Mouse (Mus musculus) midbrain, postnatal 0 days (tissue): ENCODE measurements around the gene 4930516K23Rik. TPM values are rescaled to one million over a fixed set of nuclear protein-coding genes. Genes with fewer than 3 reads are reported as not detected.

Experiments
- ATAC-seq: fragments of 200-750 bp; cut with Nextera tagmentation; 2 replicates; pipeline ENCODE4 v1.8.0; 2017; ENCODE audit warnings: moderate number of reproducible peaks, mild to moderate bottlenecking, moderate TSS enrichment, moderate library complexity; ENCODE audit not compliant: low FRiP score
- DNase-seq: peaks from one replicate; pipeline ENCODE4 v3.0.0-alpha.2; 2015; ENCODE audit warnings: low spot score
- H3K27ac ChIP-seq: fragments of 300-500 bp; sonication (generic); 2 replicates; pipeline ENCODE4 v1.5.1; 2014; ENCODE audit warnings: low read depth, mild to moderate bottlenecking, low read length, mixed read lengths
- H3K27me3 ChIP-seq: fragments of 300-500 bp; sonication (generic); 2 replicates; pipeline ENCODE4 v1.6.1; 2014; ENCODE audit warnings: low read length, control low read depth, mixed read lengths; ENCODE audit not compliant: insufficient read depth
- H3K36me3 ChIP-seq: fragments of 300-500 bp; sonication (generic); 2 replicates; pipeline ENCODE4 v1.6.1; 2014; ENCODE audit warnings: low read length, control low read depth, mixed read lengths; ENCODE audit not compliant: insufficient read depth
- H3K4me1 ChIP-seq: fragments of 300-500 bp; sonication (generic); 2 replicates; pipeline ENCODE4 v1.6.1; 2014; ENCODE audit warnings: mild to moderate bottlenecking, control low read depth, antibody characterized with exemption, low read length, mixed read lengths; ENCODE audit not compliant: insufficient read depth
- H3K4me2 ChIP-seq: fragments of 300-500 bp; sonication (generic); 2 replicates; pipeline ENCODE4 v1.6.1; 2014; ENCODE audit warnings: low read depth, mild to moderate bottlenecking, low read length, mixed read lengths; ENCODE audit not compliant: poor library complexity, severe bottlenecking
- H3K4me3 ChIP-seq: fragments of 300-500 bp; sonication (generic); 2 replicates; pipeline ENCODE4 v1.5.1; 2014; ENCODE audit warnings: low read depth, mild to moderate bottlenecking, low read length, moderate library complexity
- H3K9ac ChIP-seq: fragments of 300-500 bp; sonication (generic); replicated peaks from 2 replicates; pipeline ENCODE4 v1.6.1; 2014; ENCODE audit warnings: mild to moderate bottlenecking, low read length, moderate library complexity, mixed read lengths; ENCODE audit not compliant: poor library complexity, severe bottlenecking
- H3K9me3 ChIP-seq: fragments of 300-500 bp; sonication (generic); 2 replicates; pipeline ENCODE4 v1.6.1; 2016; ENCODE audit warnings: low read length, control low read depth
- CTCF ChIP-seq: IDR thresholded peaks from 2 replicates; pipeline ENCODE4 v1.5.1; 2016; ENCODE audit warnings: antibody characterized with exemption, mild to moderate bottlenecking
- WGBS: fragments of 180-500 bp; shearing (Covaris S2); extraction: QIAGEN DNeasy Blood & Tissue Kit; methylation state at CpG from one replicate; pipeline ENCODE4 v1.1.7; 2014; 5-methylcytosine and 5-hydroxymethylcytosine counted together
- polyA plus RNA-seq: library from polyadenylated mRNA; unstranded; fragments of >200 nt; fragmentation: Nextera tagmentation; extraction: Ambion mirVana; gene quantifications from 2 replicates; pipeline ENCODE4 v1.2.1, GENCODE M21; 2015
- total RNA-seq: library from RNA; depleted of rRNA; stranded (reverse); fragments of >200 nt; gene quantifications from 2 replicates; pipeline ENCODE4 v1.2.3, GENCODE M21; 2014; rRNA removed

The 4930516K23Rik gene
- total RNA-seq, result not detected in 2 replicates
- not detected in 2 replicates for polyA plus RNA-seq

DNA sequence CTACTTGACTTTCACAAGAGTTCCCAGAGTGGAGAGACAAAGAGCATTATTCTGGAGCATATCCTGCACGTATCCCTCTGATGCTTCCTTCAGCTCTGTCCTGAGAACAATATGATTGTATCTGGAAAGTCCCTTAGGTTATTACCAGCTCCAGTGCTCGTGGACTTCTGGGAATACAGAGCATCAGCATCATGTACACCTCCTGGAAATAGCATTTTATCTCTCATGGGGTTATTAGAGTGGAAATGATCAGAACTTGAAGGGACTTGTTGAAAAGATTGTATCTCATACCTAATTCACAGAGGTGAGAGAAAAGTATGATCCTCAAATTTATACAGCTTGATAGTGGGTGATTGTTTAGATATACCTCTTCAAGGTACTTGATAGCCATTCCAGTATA lies at the start of gene 4930516K23Rik:
Gene 4930516K23Rik, minus strand, starts transcription at position 101 of the 400 bp plus-strand sequence.
- ATAC-seq, result no peak
- no peak for DNase-seq
- TF ChIP-seq CTCF, result no peak
- Histone ChIP-seq H3K27me3 (no peaks in the 10 kb centered on the region), H3K27ac (no peak within 1 kb of the TSS), H3K9me3 (no peaks in the 10 kb centered on the region), H3K9ac (no peak within 1 kb of the TSS), H3K4me3 (no peak within 1 kb of the TSS), H3K36me3 (no peaks in the 10 kb centered on the region), H3K4me1 (no peaks in the 10 kb centered on the region), H3K4me2 (no peak within 1 kb of the TSS)
- 50% methylated on average over 2 of the region's 2 CpGs for WGBS

DNA sequence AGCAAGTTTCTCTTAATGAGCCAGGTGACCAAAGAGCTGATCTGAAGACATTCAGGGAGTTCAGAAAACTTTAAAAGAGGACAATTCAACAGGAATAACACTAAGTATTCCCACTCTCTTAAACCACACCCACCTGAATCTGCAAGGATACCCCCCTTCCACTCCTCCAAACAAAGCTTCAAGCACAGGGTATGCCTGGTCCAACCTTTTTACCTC lies 43.4 kb upstream of the 4930516K23Rik start, which contains the start of gene Olfr646:
Gene Olfr646, plus strand, starts transcription at position 117 of the 216 bp plus-strand sequence.
- TF ChIP-seq CTCF, result no peak
- Histone ChIP-seq H3K9ac (no peak within 1 kb of the TSS), H3K4me2 (no peak within 1 kb of the TSS), H3K36me3 (no peaks in the 10 kb centered on the region), H3K27me3 (no peaks in the 10 kb centered on the region), H3K27ac (no peak within 1 kb of the TSS), H3K4me1 (no peaks in the 10 kb centered on the region), H3K4me3 (no peak within 1 kb of the TSS), H3K9me3 (no peaks in the 10 kb centered on the region)
- ATAC-seq (no peak), DNase-seq (no peak)

DNA sequence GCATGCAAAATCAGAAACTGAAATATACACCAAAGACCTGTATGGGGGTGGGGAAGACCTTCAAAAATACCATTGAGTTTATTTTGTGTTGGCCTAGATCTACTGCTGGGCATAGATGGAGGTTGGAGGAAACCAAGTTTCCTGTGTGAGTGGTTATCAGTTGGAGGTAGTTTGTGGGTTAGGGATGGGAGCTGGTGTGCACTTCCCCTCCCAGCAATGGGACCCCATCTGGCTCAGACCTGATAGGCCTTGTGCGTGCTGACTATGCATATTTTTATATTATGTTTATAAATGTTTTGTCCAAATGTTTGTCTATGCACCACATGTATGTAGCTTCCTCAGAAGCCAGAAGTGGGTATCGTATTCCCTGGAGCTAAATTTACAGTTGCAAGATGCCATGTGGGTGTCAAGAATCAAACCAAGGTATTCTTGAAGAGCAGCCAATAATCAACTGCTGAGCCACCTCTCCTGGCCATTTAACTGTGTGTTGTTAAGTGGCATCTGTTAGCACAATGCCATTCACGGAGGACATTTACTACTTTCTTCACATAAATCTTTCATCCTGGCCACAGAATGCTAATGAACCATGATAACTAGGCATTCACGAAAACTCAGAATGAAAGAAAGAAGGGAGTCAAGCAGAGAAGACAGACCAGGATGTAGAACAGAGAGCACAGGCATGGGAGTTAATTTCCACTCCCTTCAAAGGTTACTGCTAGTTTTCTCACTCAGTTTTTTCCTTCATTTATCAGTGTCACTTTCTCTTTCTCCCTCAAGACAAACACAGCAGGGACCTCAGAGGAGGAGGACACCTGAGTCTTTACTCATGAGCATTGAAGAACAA lies 42.9 kb upstream of the 4930516K23Rik start:
- Histone ChIP-seq H3K4me2 (no peak overlapping the region), H3K27me3 (no peaks in the 10 kb centered on the region), H3K9me3 (no peaks in the 10 kb centered on the region), H3K9ac (no peak overlapping the region), H3K4me3 (no peak overlapping the region), H3K4me1 (no peaks in the 10 kb centered on the region), H3K36me3 (no peaks in the 10 kb centered on the region), H3K27ac (no peak overlapping the region)
- DNase-seq (no peak), ATAC-seq (no peak)
- TF ChIP-seq CTCF, result no peak
- 74% methylated on average over 4 of the region's 4 CpGs for WGBS

DNA sequence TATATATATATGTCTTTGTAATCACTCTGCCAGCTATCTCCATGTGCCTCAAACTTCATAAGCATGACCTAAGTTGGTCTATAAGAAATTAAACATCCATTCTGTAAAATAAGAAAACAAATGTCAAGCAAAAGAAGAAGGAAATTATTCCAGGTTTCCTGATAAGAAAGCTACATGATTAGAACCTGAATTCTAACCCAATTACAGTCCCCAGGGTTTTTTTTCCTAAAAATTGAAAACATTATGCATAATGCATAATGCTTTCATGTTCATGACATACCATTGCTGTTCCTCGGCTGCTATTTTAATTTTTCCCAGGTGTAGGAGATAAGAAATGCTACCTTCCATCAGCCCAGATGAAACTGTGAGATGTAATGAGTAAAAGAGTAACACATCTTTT lies 24.1 kb upstream of the 4930516K23Rik start, which contains the start of gene Olfr645:
Gene Olfr645, minus strand, starts transcription at position 101 of the 400 bp plus-strand sequence.
- 67% methylated on average over 1 of the region's 1 CpGs for WGBS

DNA sequence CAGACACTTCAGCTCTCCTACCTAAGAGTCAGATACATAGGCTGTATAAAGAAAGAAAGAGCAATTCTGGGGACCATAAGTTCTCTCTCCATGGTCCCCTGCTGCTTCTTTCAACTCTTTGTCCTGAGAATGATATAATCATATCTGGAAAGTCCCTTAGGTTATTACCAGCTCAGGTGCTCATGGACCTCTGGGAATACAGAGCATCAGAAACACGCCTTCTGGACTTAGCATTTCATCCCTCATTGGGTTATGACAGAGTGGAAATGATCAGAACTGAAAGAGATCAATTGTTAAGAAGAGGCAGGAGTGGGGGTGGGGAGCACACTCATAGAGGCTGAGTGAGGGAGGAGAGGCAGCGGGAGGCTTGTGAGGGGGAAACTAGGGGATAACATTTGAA lies 10.5 kb upstream of the 4930516K23Rik start, which contains the start of gene Olfr644:
Gene Olfr644, minus strand, starts transcription at position 101 of the 400 bp plus-strand sequence.
- no peak within 1 kb of the TSS for H3K4me3 ChIP-seq
- no peak for ATAC-seq
- H3K36me3 ChIP-seq, result no peaks in the 10 kb centered on the region
- H3K4me2 ChIP-seq, result no peak within 1 kb of the TSS
- no peak within 1 kb of the TSS for H3K9ac ChIP-seq
- no peak for DNase-seq
- H3K9me3 ChIP-seq, result no peaks in the 10 kb centered on the region
- 67% methylated on average over 2 of the region's 2 CpGs for WGBS
- TF ChIP-seq CTCF, result no peak
- no peak within 1 kb of the TSS for H3K27ac ChIP-seq
- no peaks in the 10 kb centered on the region for H3K27me3 ChIP-seq
- H3K4me1 ChIP-seq, result no peaks in the 10 kb centered on the region

More for the DNA sequence above, 24.1 kb upstream of the 4930516K23Rik start, which contains the start of gene Olfr645:
- H3K27ac ChIP-seq, result no peak within 1 kb of the TSS
- no peak within 1 kb of the TSS for H3K4me2 ChIP-seq
- H3K4me3 ChIP-seq, result no peak within 1 kb of the TSS
- no peak within 1 kb of the TSS for H3K9ac ChIP-seq
- no peaks in the 10 kb centered on the region for H3K36me3 ChIP-seq
- DNase-seq (no peak), ATAC-seq (no peak)
- no peaks in the 10 kb centered on the region for H3K27me3 ChIP-seq
- no peaks in the 10 kb centered on the region for H3K4me1 ChIP-seq
- TF ChIP-seq CTCF, result no peak
- H3K9me3 ChIP-seq, result no peaks in the 10 kb centered on the region

DNA sequence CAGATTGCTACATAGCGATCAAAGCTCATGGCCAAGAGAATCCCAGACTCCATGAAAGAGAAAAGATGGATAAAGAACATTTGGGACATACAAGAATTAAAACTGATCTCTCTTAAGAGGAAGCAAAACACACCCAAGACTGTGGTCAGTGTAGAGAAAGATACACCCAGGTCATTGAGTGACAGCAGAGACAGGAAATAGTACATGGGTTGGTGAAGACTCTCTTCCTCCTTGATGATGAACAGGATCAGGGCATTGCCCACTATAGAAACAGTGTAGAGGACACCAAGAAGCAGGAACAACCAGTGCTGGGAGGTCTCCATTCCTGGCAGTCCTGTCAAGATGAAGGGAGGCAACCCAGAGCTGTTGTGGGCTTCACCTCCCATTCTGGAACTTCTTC lies 2.0 kb downstream of the 4930516K23Rik start:
- no peak overlapping the region for H3K9ac ChIP-seq
- ATAC-seq (no peak), DNase-seq (no peak)
- H3K27ac ChIP-seq, result no peak overlapping the region
- H3K27me3 ChIP-seq, result no peaks in the 10 kb centered on the region
- no peaks in the 10 kb centered on the region for H3K9me3 ChIP-seq
- no peak overlapping the region for H3K4me3 ChIP-seq
- no peak for TF ChIP-seq CTCF
- WGBS, result 88% methylated on average over 1 of the region's 1 CpGs
- H3K4me2 ChIP-seq, result no peak overlapping the region
- no peaks in the 10 kb centered on the region for H3K4me1 ChIP-seq
- H3K36me3 ChIP-seq, result no peaks in the 10 kb centered on the region
